Comparison of ENCODE assay signal across 10 mouse cellular contexts in genomic region chr17:5797124-5797760, GRCm38 (mm10). TPM values are rescaled to one million over a fixed set of nuclear protein-coding genes. Genes with fewer than 3 reads are reported as not detected.
A peak's percentile ranks its signal among the peaks of the same experiment; 100 is the strongest.
DNase-seq lines count a peak whose midpoint lies in the region; ATAC-seq lines count a peak whose summit lies in the region.
"Had no signal": no experiment of that assay in that cellular context is flagged by ENCODE, and none has a peak within 500 bp of the region (broad histone marks: within the 10 kb centered on the region; RNA-seq: fewer than 3 reads in every experiment).

No protein-coding gene starts in this region.

- H3K4me2 ChIP-seq in heart, embryonic 13.5 days: no peak overlapping the region
- no peak overlapping the region for H3K4me2 ChIP-seq in midbrain, embryonic 11.5 days
- H3K4me2 ChIP-seq in midbrain, embryonic 15.5 days: no peak overlapping the region
- no peak overlapping the region for H3K4me2 ChIP-seq in lung, embryonic 16.5 days (ENCODE audit: low read depth, low read length)

- no peaks in the 10 kb centered on the region for H3K36me3 ChIP-seq in heart, embryonic 13.5 days
- no peaks in the 10 kb centered on the region for H3K36me3 ChIP-seq in midbrain, embryonic 11.5 days (ENCODE audit: control insufficient read depth, insufficient read depth, low read length)
- no peaks in the 10 kb centered on the region for H3K36me3 ChIP-seq in midbrain, embryonic 15.5 days (replicated peaks)
- no peaks in the 10 kb centered on the region for H3K36me3 ChIP-seq in lung, embryonic 16.5 days (ENCODE audit: control insufficient read depth, insufficient read depth, low read length)

- no peaks in the 10 kb centered on the region for H3K9me3 ChIP-seq in heart, embryonic 13.5 days
- H3K9me3 ChIP-seq in midbrain, embryonic 11.5 days (ENCODE audit: control insufficient read depth, low read length): no peaks in the 10 kb centered on the region
- no peaks in the 10 kb centered on the region for H3K9me3 ChIP-seq in midbrain, embryonic 15.5 days
- no peaks in the 10 kb centered on the region for H3K9me3 ChIP-seq in lung, embryonic 16.5 days (ENCODE audit: control insufficient read depth, low read length)

- DNase-seq in heart, adult 9 months (ENCODE audit: low spot score in 2 of 2): no peak
- peak; percentile 66 for DNase-seq in midbrain, embryonic 11.5 days (ENCODE audit: low spot score, missing footprints)
- DNase-seq in cerebellum, adult 8-10 months: peak; percentile 20
- no peak for DNase-seq in natural killer cell, adult 2 months (ENCODE audit: low spot score in 2 of 2)
- DNase-seq in left cerebral cortex, postnatal 10 days (ENCODE audit: extremely low spot score in 1 of 2, low spot score in 2 of 2): no peak

- intact Hi-C loops in left cerebral cortex, postnatal 10 days (cut with DNase I): loop anchor here (5.0 to 10.0 kb wide), 3 partner anchors 45 to 218 kb away; partner anchors contain the start of gene Snx9

- no peak; the same call in 1 of the 2 replicates for ATAC-seq in heart, embryonic 13.5 days (ENCODE audit: extremely low read depth, insufficient number of reproducible peaks, low FRiP score, low TSS enrichment)
- no peak for ATAC-seq in midbrain, embryonic 11.5 days (ENCODE audit: low FRiP score)
- ATAC-seq in midbrain, embryonic 15.5 days (replicated peaks): no peak
- ATAC-seq in lung, embryonic 16.5 days (ENCODE audit: low read depth): peak; percentile 71
- ATAC-seq: hindbrain, embryonic 16.5 days had no signal

- H3K27ac ChIP-seq in heart, embryonic 13.5 days (replicated peaks): peak overlapping the region; percentile 39; the same call in 1 of the 2 replicates
- H3K27ac ChIP-seq in midbrain, embryonic 11.5 days (ENCODE audit: low read depth, low read length): no peak overlapping the region
- H3K27ac ChIP-seq in midbrain, embryonic 15.5 days: no peak overlapping the region
- no peak overlapping the region for H3K27ac ChIP-seq in lung, embryonic 16.5 days (ENCODE audit: low read length)

- no peak overlapping the region for H3K4me3 ChIP-seq in heart, embryonic 13.5 days
- no peak overlapping the region for H3K4me3 ChIP-seq in midbrain, embryonic 11.5 days (ENCODE audit: low read depth, low read length)
- H3K4me3 ChIP-seq in midbrain, embryonic 15.5 days: no peak overlapping the region
- no peak overlapping the region for H3K4me3 ChIP-seq in lung, embryonic 16.5 days (ENCODE audit: low read length)
- H3K4me3 ChIP-seq: erythroblast, embryonic 14.5 days had no signal

- 46% methylated on average over 5 of the region's 5 CpGs for WGBS in heart, embryonic 13.5 days
- 87% methylated on average over 5 of the region's 5 CpGs for WGBS in midbrain, embryonic 11.5 days
- 60% methylated on average over 5 of the region's 5 CpGs for WGBS in midbrain, embryonic 15.5 days
- 39% methylated on average over 5 of the region's 5 CpGs for WGBS in lung, embryonic 16.5 days

- no peak overlapping the region for H3K9ac ChIP-seq in heart, embryonic 13.5 days
- H3K9ac ChIP-seq in midbrain, embryonic 11.5 days (ENCODE audit: low read length): no peak overlapping the region
- no peak overlapping the region for H3K9ac ChIP-seq in midbrain, embryonic 15.5 days
- H3K9ac ChIP-seq in lung, embryonic 16.5 days (ENCODE audit: low read length): no peak overlapping the region

- peaks cover 51% of the 10 kb centered on the region for H3K4me1 ChIP-seq in heart, embryonic 13.5 days
- no peaks in the 10 kb centered on the region for H3K4me1 ChIP-seq in midbrain, embryonic 11.5 days (ENCODE audit: control insufficient read depth, insufficient read depth, low read length)
- H3K4me1 ChIP-seq in midbrain, embryonic 15.5 days: no peaks in the 10 kb centered on the region
- H3K4me1 ChIP-seq in lung, embryonic 16.5 days (replicated peaks; ENCODE audit: control insufficient read depth, insufficient read depth, low read length): peaks cover 19% of the 10 kb centered on the region

- 0 out of 2 replicates have a peak, but pooled peaks cover 5% of the 10 kb centered on the region for H3K27me3 ChIP-seq in heart, embryonic 13.5 days (replicated peaks)
- no peaks in the 10 kb centered on the region for H3K27me3 ChIP-seq in midbrain, embryonic 11.5 days (ENCODE audit: control insufficient read depth, insufficient read depth, low read length)
- H3K27me3 ChIP-seq in midbrain, embryonic 15.5 days (replicated peaks): no peaks in the 10 kb centered on the region
- no peaks in the 10 kb centered on the region for H3K27me3 ChIP-seq in lung, embryonic 16.5 days (ENCODE audit: control insufficient read depth, insufficient read depth, low read depth, low read length)

RNA-seq across cellular contexts. Expression of gene Snx9, which starts 43.9 kb away (rescaled TPM):
- 20.0 and 20.5 TPM in 2 replicates for polyA plus RNA-seq in heart, embryonic 13.5 days (2015; fragmentation: Nextera tagmentation; extraction: Ambion mirVana)
- polyA plus RNA-seq in midbrain, embryonic 11.5 days (2014; fragmentation: Nextera tagmentation; extraction: Ambion mirVana): 16.7 and 21.7 TPM in 2 replicates
- 6.9 and 7.9 TPM in 2 replicates for polyA plus RNA-seq in midbrain, embryonic 15.5 days (2015; fragmentation: Nextera tagmentation; extraction: Ambion mirVana)
- polyA plus RNA-seq in lung, embryonic 16.5 days (2015; fragmentation: Nextera tagmentation; extraction: Ambion mirVana): 23.8 and 25.1 TPM in 2 replicates
- 10 to 100 TPM in 1 of 2 experiments, 1 to 10 TPM in 1; 10.0 to 10.9 TPM for total RNA-seq in left cerebral cortex, postnatal 10 days (2021)

Comparison
In these comparisons a context has a peak if more than half of its experiments do, and no peak if none do; other contexts are left out.
1. DNase-seq: peak in midbrain, embryonic 11.5 days (single experiment) and cerebellum, adult 8-10 months (single experiment); none in heart, adult 9 months (0 of 2), natural killer cell, adult 2 months (0 of 2) and left cerebral cortex, postnatal 10 days (0 of 2).